Mouse (Mus musculus) B cell, adult 2 months (primary cell): ENCODE measurements around the gene Mdm2.
A peak's percentile ranks its signal among the peaks of the same experiment; 100 is the strongest.
"Not testable (repeated sequence)": the region's sequence is repeated elsewhere in the genome, so short reads cannot be mapped to it uniquely, and the experiment has no call there.

Experiments used
- DNase-seq, 2 experiments: peaks; one replicate each; pipeline ENCODE4 v3.0.0; 2022

The Mdm2 gene

GRCm38 (mm10) chr10:117731244-117732101, 20.9 kb upstream of the Mdm2 start:
- peak; percentile 32 to 46 for DNase-seq

GRCm38 (mm10) chr10:117730637-117731203, 20.2 kb upstream of the Mdm2 start:
- no peak for DNase-seq

GRCm38 (mm10) chr10:117730140-117730539, 19.6 kb upstream of the Mdm2 start:
- DNase-seq = no peak

- no peak for DNase-seq
These were observed 18.7 kb upstream of the Mdm2 start for GRCm38 (mm10) chr10:117729139-117729814.

- no peak for DNase-seq
These were observed 18.0 kb upstream of the Mdm2 start for GRCm38 (mm10) chr10:117728574-117728973.

GRCm38 (mm10) chr10:117727518-117728110, 17.1 kb upstream of the Mdm2 start:
- no peak for DNase-seq

GRCm38 (mm10) chr10:117726888-117727385, 16.4 kb upstream of the Mdm2 start:
- DNase-seq = no peak

GRCm38 (mm10) chr10:117726350-117726749, 15.8 kb upstream of the Mdm2 start:
- DNase-seq = no peak

GRCm38 (mm10) chr10:117725671-117726070, 15.1 kb upstream of the Mdm2 start:
- DNase-seq = no peak

GRCm38 (mm10) chr10:117724804-117725361, 14.3 kb upstream of the Mdm2 start:
- no peak for DNase-seq

GRCm38 (mm10) chr10:117724136-117724718, 13.7 kb upstream of the Mdm2 start:
- no peak for DNase-seq

- no peak for DNase-seq
These were observed 7.9 kb upstream of the Mdm2 start for GRCm38 (mm10) chr10:117718161-117719119.

- no peak for DNase-seq
These were observed 7.0 kb upstream of the Mdm2 start for GRCm38 (mm10) chr10:117717583-117717982.

- DNase-seq = no peak
These were observed 6.1 kb upstream of the Mdm2 start for GRCm38 (mm10) chr10:117716686-117717085.

- not testable (repeated sequence) for DNase-seq
These were observed 5.1 kb upstream of the Mdm2 start for GRCm38 (mm10) chr10:117715654-117716053.

GRCm38 (mm10) chr10:117714928-117715500, 4.5 kb upstream of the Mdm2 start:
- DNase-seq = no peak

- DNase-seq = no peak
These were observed 3.5 kb upstream of the Mdm2 start for GRCm38 (mm10) chr10:117714048-117714545.

GRCm38 (mm10) chr10:117713466-117713865, 2.9 kb upstream of the Mdm2 start:
- no peak for DNase-seq

- DNase-seq = no peak
These were observed 2.3 kb upstream of the Mdm2 start for GRCm38 (mm10) chr10:117712871-117713270.

- no peak for DNase-seq
These were observed 1.7 kb upstream of the Mdm2 start for GRCm38 (mm10) chr10:117712191-117712754.
